Mouse (Mus musculus) hindbrain, embryonic 16.5 days (tissue): ENCODE data around the gene Fstl1. TPM values are rescaled to one million over a fixed set of nuclear protein-coding genes. Genes with fewer than 3 reads are reported as not detected.

Experiments
- ATAC-seq: fragments of 200-750 bp; cut with Nextera tagmentation; 2 replicates; pipeline ENCODE4 v1.8.0; 2017; ENCODE audit warnings: moderate TSS enrichment, moderate library complexity
- H3K27ac ChIP-seq: fragments of 300-500 bp; sonication (generic); 2 replicates; pipeline ENCODE4 v1.5.1; 2014; ENCODE audit warnings: low read depth, mild to moderate bottlenecking, control low read depth, low read length, moderate library complexity
- H3K27me3 ChIP-seq: fragments of 300-500 bp; sonication (generic); replicated peaks from 2 replicates; pipeline ENCODE4 v1.6.1; 2014; ENCODE audit warnings: low read length; ENCODE audit not compliant: control insufficient read depth, insufficient read depth
- H3K36me3 ChIP-seq: fragments of 300-500 bp; sonication (generic); 2 replicates; pipeline ENCODE4 v1.6.1; 2014; ENCODE audit warnings: mild to moderate bottlenecking, low read length, moderate library complexity, mixed read lengths; ENCODE audit not compliant: control insufficient read depth, insufficient read depth
- H3K4me1 ChIP-seq: fragments of 300-500 bp; sonication (generic); 2 replicates; pipeline ENCODE4 v1.6.1; 2014; ENCODE audit warnings: low read depth, low read length; ENCODE audit not compliant: control insufficient read depth, insufficient read depth
- H3K4me2 ChIP-seq: fragments of 300-500 bp; sonication (generic); 2 replicates; pipeline ENCODE4 v1.6.1; 2014; ENCODE audit warnings: mild to moderate bottlenecking, low read length, control low read depth, moderate library complexity
- H3K4me3 ChIP-seq: fragments of 300-500 bp; sonication (generic); 2 replicates; pipeline ENCODE4 v1.5.1; 2014; ENCODE audit warnings: mild to moderate bottlenecking, low read length, control low read depth, moderate library complexity
- H3K9ac ChIP-seq: fragments of 300-500 bp; sonication (generic); 2 replicates; pipeline ENCODE4 v1.6.1; 2014; ENCODE audit warnings: low read depth, mild to moderate bottlenecking, control low read depth, low read length, moderate library complexity
- H3K9me3 ChIP-seq: fragments of 300-500 bp; sonication (generic); 2 replicates; pipeline ENCODE4 v1.6.1; 2014; ENCODE audit warnings: mild to moderate bottlenecking, low read length, moderate library complexity; ENCODE audit not compliant: control insufficient read depth
- WGBS: fragments of 180-500 bp; shearing (Covaris S2); extraction: QIAGEN DNeasy Blood & Tissue Kit; methylation state at CpG from one replicate; pipeline ENCODE4 v1.1.7; 2014; 5-methylcytosine and 5-hydroxymethylcytosine counted together
- polyA plus RNA-seq: library from polyadenylated mRNA; unstranded; fragments of >200 nt; fragmentation: Nextera tagmentation; extraction: Ambion mirVana; gene quantifications from 2 replicates; pipeline ENCODE4 v1.2.1, GENCODE M21; 2015

Gene Fstl1
- polyA plus RNA-seq, 1 experiment from 2014 or later: 81.2 TPM

DNA sequence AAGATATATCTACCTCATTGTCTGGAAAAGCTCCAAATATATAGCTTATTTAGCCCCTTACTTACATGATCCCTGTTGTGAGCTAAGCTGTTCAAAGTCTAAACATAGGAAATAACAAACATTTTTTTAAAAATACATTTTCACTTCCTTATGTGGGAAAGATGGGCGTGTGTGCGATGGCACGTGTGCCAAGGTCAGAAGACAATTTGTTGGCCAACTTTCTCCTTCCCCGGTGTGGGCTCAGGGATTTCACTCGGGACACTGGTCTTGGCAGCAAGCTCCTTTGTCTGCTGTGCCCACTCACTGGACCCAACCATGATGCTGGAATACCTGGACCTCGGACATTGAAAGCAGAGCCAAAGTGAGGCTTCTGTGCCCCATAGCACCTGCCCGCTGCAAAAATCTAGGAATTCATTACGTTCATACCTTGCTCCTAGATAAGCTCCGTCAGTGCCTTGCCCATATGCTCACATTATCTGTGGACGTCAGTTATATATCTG is 19.0 kb downstream of the Fstl1 start:
- H3K9ac ChIP-seq: no peak overlapping the region
- H3K36me3 ChIP-seq: no peaks in the 10 kb centered on the region
- 91% methylated on average over 10 of the region's 10 CpGs for WGBS
- no peak overlapping the region for H3K27ac ChIP-seq
- H3K27me3 ChIP-seq: no peaks in the 10 kb centered on the region
- H3K4me1 ChIP-seq: no peaks in the 10 kb centered on the region; the same call in none of the 2 replicates
- ATAC-seq: no peak
- no peaks in the 10 kb centered on the region for H3K9me3 ChIP-seq
- no peak overlapping the region for H3K4me3 ChIP-seq
- H3K4me2 ChIP-seq: no peak overlapping the region

DNA sequence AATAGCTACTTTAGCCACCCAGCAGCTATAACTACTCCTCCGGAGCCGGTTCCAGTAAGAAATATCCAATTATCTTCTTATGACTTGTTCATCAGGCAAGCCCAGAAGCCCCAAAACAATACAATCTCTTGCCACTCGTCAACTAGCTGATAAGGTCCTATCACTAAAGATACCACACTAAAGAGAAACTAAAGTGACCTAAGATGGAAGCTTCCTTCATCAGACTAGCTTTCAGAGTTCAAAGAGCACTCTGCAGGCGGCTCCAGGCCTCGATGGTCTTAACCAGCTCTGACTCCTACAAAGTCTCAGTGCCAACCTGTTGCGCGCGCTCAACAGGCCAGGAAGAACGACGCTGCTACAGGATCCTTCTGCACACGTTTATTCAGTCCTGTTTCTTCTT is 19.6 kb downstream of the Fstl1 start:
- Histone ChIP-seq H3K27me3 (no peaks in the 10 kb centered on the region), H3K4me3 (no peak overlapping the region), H3K4me1 (no peaks in the 10 kb centered on the region; the same call in none of the 2 replicates), H3K9ac (no peak overlapping the region), H3K27ac (no peak overlapping the region), H3K4me2 (no peak overlapping the region), H3K9me3 (no peaks in the 10 kb centered on the region), H3K36me3 (no peaks in the 10 kb centered on the region)
- WGBS: 92% methylated on average over 11 of the region's 11 CpGs
- no peak for ATAC-seq

DNA sequence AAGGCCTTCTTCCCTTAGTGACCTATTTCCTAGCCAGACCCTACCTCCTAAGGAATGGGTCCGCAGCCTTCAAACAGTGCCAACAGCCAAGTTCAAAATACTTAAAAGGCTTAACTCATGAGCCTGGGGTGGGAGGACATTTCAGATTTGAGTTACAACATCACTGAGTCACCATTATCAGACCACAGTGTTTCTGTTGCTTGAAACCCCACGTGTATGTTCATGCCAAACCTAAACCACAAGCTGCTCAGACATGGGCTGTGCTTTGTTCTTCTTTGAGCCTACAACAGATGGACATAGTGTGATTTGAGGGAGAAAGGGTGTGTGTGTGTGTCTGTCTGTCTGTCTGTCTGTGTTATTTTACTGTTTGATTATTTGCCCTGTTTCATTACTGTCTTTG is 24.4 kb downstream of the Fstl1 start:
- Histone ChIP-seq H3K4me3 (no peak overlapping the region), H3K27ac (no peak overlapping the region), H3K36me3 (no peaks in the 10 kb centered on the region), H3K4me2 (no peak overlapping the region), H3K9me3 (no peaks in the 10 kb centered on the region), H3K4me1 (peaks cover 8% of the 10 kb centered on the region), H3K27me3 (no peaks in the 10 kb centered on the region), H3K9ac (no peak overlapping the region)
- no peak for ATAC-seq
- WGBS: 82% methylated on average over 2 of the region's 2 CpGs

DNA sequence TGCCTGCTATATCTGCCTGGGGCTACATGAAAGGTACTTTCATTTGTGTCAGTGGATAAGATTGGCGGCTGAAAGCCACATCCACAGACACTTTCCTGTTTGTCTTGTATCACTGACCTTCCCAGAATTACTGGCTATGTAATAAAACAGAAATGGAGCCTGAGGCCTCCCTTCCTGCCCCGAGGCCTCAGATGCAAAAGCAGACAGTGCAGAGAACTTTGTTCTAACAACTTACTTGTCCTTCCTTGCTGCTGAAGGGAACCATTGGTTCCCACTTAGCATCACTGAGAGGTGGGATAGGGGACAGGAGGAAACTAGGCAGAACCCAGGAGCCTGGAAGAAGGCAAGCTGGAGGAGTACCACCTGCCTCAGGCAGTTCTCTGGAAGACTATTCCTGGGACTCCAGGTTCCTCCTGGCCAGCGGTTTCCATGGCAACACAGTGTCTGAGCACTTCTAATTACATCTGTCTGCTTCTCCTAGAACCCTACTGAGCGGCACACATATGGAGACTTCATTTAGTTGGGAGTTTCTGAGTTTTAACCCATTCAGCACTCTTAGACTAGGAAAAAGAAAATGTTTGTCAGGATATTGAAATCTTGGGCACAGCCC is 26.1 kb downstream of the Fstl1 start:
- 58% methylated on average over 4 of the region's 4 CpGs for WGBS
- peak; percentile 84 for ATAC-seq
- Histone ChIP-seq H3K4me1 (peaks cover 8% of the 10 kb centered on the region), H3K36me3 (no peaks in the 10 kb centered on the region), H3K4me2 (no peak overlapping the region), H3K27me3 (no peaks in the 10 kb centered on the region), H3K9me3 (no peaks in the 10 kb centered on the region), H3K9ac (no peak overlapping the region), H3K4me3 (no peak overlapping the region), H3K27ac (0 out of 2 replicates have a peak overlapping the region, but pooled peaks have one; percentile 11)

DNA sequence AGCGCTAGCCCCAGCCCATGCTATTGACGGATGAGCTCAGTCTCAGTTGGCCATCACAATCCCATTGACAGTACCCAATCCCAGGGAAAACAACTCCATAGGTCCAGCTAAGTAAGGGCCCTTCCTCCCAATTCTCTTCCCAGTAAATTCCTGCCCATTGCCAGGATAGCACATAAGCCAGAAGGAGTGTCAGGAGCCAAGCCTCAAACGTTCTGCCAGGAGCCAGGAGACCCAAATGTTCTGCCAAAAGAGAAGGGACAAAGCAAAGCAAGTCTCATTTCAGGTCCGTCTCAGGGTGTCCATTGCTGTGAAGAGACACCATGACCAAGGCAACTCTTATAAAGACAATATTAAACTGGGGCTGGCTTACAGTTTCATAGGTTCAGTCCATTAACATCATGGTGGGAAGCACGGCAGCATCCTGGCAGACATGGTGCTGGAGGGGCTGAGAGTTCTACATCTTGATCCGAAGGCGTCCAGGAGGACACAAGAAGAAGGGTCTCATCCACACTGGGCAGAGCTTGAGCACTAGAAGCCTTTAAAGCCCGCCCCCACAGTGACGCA is 26.8 kb downstream of the Fstl1 start:
- no peaks in the 10 kb centered on the region for H3K27me3 ChIP-seq
- H3K9me3 ChIP-seq: no peaks in the 10 kb centered on the region
- H3K9ac ChIP-seq: no peak overlapping the region
- H3K4me2 ChIP-seq: no peak overlapping the region
- H3K4me1 ChIP-seq: peaks cover 8% of the 10 kb centered on the region
- no peak overlapping the region for H3K27ac ChIP-seq
- 96% methylated on average over 9 of the region's 9 CpGs for WGBS
- no peaks in the 10 kb centered on the region for H3K36me3 ChIP-seq
- H3K4me3 ChIP-seq: no peak overlapping the region
- ATAC-seq: 0 out of 2 replicates have a peak, but pooled peaks have one; percentile 46

DNA sequence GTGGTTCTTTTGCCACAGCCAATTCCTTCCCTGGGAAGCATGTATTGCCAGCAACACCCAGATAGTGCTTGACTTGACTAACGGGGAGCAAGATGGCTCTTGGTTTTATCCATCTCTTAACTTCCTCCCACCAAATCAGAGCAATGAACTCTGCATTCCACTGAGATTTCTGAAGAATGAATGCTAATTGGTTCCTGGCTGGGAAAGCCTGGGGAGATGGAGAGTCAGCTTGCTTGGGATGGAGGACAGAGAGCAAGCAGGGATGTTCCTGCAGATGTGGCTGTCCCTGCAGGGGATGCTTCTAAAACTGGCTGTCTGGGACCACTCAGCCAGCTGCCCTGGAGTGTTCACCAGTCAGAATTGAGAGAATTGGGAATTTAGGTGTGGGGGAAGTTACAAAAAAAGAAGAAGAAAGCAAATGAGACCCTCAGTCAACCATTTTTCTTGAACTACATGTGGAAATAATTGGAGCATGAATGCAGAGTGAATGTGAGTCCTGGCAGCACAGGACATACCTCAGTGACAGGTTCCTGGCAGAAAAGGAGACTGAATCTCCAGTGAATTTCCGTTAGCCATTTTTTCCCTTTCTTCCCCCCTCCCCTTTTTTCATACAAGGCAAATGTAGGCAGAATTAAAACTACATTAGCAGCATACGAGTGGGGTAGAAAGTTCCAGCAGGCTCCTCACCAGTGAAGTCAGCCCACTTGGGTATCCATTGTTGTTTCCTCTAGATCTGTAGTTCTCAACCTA is 29.2 kb downstream of the Fstl1 start:
- Histone ChIP-seq H3K4me2 (no peak overlapping the region), H3K27me3 (no peaks in the 10 kb centered on the region), H3K36me3 (no peaks in the 10 kb centered on the region), H3K27ac (no peak overlapping the region; the same call in 1 of the 2 replicates), H3K9me3 (no peaks in the 10 kb centered on the region), H3K4me3 (no peak overlapping the region), H3K9ac (no peak overlapping the region), H3K4me1 (peaks cover 12% of the 10 kb centered on the region)
- no peak for ATAC-seq
- WGBS: 60% methylated on average over 3 of the region's 3 CpGs

DNA sequence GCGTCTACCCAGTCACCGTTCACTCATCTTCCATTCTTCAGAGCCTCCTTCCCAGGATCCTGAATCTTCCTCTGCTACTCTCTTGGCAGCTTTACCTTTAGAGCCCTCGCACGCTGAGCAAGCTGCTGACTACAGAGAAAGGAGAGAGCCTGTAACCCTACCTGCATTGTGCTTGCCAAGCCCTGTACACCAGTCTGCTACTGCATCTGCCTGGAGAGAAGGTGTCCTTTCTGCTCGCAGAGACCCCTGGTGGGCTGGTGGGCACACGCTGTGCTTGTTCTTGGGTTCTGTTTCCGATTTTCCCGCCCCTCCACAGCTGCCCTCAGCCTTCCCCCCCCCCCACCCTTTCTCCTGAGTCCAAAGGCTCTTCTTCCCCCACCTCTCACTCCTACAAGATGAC is 30.6 kb downstream of the Fstl1 start:
- WGBS: 74% methylated on average over 8 of the region's 8 CpGs
- Histone ChIP-seq H3K27ac (no peak overlapping the region), H3K4me1 (peaks cover 18% of the 10 kb centered on the region), H3K27me3 (no peaks in the 10 kb centered on the region), H3K4me3 (no peak overlapping the region), H3K9me3 (no peaks in the 10 kb centered on the region), H3K36me3 (no peaks in the 10 kb centered on the region), H3K9ac (no peak overlapping the region), H3K4me2 (no peak overlapping the region)
- no peak for ATAC-seq

DNA sequence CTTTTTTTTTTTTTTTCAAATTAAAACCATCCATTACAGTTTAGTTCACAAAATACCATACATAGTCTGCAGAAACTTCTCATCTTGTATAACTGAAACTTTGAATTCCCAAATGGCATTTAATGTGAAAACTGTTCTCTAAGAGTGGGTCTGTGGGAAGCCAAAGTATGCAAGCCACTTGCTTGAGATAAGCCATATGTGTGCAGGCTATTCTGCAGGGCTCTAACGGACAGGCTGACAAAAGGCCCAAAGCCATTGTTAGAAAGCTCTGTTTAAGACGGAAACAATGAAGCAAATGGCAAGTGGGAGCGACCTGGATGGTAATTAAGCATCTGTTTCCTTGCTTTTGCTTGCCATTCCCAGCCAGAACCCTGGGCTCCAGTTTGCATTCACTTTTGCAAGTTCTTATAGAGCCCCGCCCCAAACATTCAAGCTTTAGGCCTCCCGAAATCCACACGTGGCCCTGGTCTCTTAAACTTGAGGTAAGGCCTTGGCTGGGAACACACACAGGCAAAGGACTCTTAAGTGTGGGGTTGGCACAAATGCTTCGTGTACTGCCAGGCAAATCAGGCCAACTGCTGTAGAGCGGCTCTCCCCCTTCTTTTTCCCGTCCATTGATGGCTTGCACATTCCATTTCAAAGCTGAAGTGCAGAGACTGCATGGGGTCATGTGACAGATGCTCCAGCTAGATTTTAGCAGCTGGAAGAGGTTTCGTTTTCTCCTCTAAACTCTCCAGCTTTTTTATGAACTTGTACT is 32.4 kb downstream of the Fstl1 start:
- Histone ChIP-seq H3K9me3 (no peaks in the 10 kb centered on the region), H3K4me1 (peaks cover 21% of the 10 kb centered on the region), H3K27me3 (no peaks in the 10 kb centered on the region), H3K4me3 (no peak overlapping the region), H3K27ac (0 out of 2 replicates have a peak overlapping the region, but pooled peaks have one; percentile 12), H3K9ac (no peak overlapping the region), H3K4me2 (no peak overlapping the region), H3K36me3 (no peaks in the 10 kb centered on the region)
- WGBS: 34% methylated on average over 10 of the region's 10 CpGs
- ATAC-seq: no peak; the same call in 1 of the 2 replicates

DNA sequence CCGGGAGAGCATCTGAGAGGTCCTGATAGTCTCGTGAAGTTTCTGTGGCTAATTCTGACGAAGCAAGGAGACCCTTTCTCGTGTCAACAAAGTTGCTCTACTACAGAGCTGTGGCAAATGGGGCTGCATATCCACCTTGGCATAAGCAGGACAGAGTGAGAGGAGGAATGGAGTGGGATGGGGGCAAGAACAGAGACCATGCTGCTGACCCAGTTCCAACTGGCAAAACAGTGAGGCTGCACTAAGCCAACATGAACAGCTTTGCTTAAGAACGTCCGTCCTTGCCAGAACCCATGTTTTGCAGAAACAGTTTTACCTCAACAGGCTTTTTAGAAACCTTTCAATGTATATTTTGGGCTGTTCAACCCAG is 32.9 kb downstream of the Fstl1 start:
- no peak overlapping the region for H3K9ac ChIP-seq
- no peak overlapping the region for H3K4me3 ChIP-seq
- peaks cover 21% of the 10 kb centered on the region for H3K4me1 ChIP-seq
- no peaks in the 10 kb centered on the region for H3K36me3 ChIP-seq
- 69% methylated on average over 6 of the region's 6 CpGs for WGBS
- no peaks in the 10 kb centered on the region for H3K27me3 ChIP-seq
- no peaks in the 10 kb centered on the region for H3K9me3 ChIP-seq
- no peak for ATAC-seq
- H3K4me2 ChIP-seq: no peak overlapping the region
- H3K27ac ChIP-seq: no peak overlapping the region
